Mouse (Mus musculus) hindbrain, embryonic 15.5 days (tissue): Measurements from ENCODE around the gene Baiap3. TPM values are rescaled to one million over a fixed set of nuclear protein-coding genes. Genes with fewer than 3 reads are reported as not detected.

ENCODE experiments used
- ATAC-seq: fragments of 200-750 bp; cut with Nextera tagmentation; 2 replicates; pipeline ENCODE4 v1.8.0; 2017; ENCODE audit warnings: low read depth, moderate number of reproducible peaks, moderate TSS enrichment; ENCODE audit not compliant: low FRiP score
- H3K27ac ChIP-seq: fragments of 300-500 bp; sonication (generic); replicated peaks from 2 replicates; pipeline ENCODE4 v1.5.1; 2015; ENCODE audit warnings: mild to moderate bottlenecking, inconsistent platforms
- H3K27me3 ChIP-seq: fragments of 300-500 bp; sonication (generic); 2 replicates; pipeline ENCODE4 v1.6.1; 2015; ENCODE audit warnings: control low read depth, inconsistent platforms
- H3K36me3 ChIP-seq: fragments of 300-500 bp; sonication (generic); 2 replicates; pipeline ENCODE4 v1.6.1; 2015; ENCODE audit warnings: control low read depth, inconsistent platforms
- H3K4me1 ChIP-seq: fragments of 300-500 bp; sonication (generic); replicated peaks from 2 replicates; pipeline ENCODE4 v1.6.1; 2015; ENCODE audit warnings: control low read depth, inconsistent platforms
- H3K4me2 ChIP-seq: fragments of 300-500 bp; sonication (generic); 2 replicates; pipeline ENCODE4 v1.6.1; 2015; ENCODE audit warnings: moderate library complexity, mild to moderate bottlenecking, inconsistent platforms
- H3K4me3 ChIP-seq: fragments of 300-500 bp; sonication (generic); 2 replicates; pipeline ENCODE4 v1.5.1; 2015; ENCODE audit warnings: mild to moderate bottlenecking, inconsistent platforms
- H3K9ac ChIP-seq: fragments of 300-500 bp; sonication (generic); 2 replicates; pipeline ENCODE4 v1.6.1; 2015; ENCODE audit warnings: inconsistent platforms
- H3K9me3 ChIP-seq: fragments of 300-500 bp; sonication (generic); 2 replicates; pipeline ENCODE4 v1.6.1; 2016; ENCODE audit warnings: control low read depth, inconsistent platforms
- WGBS: fragments of 180-500 bp; shearing (Covaris S2); methylation state at CpG from one replicate; pipeline ENCODE4 v1.1.7; 2015; 5-methylcytosine and 5-hydroxymethylcytosine counted together
- polyA plus RNA-seq: library from polyadenylated mRNA; unstranded; fragments of >200 nt; fragmentation: Nextera tagmentation; extraction: Ambion mirVana; gene quantifications from 2 replicates; pipeline ENCODE4 v1.2.1, GENCODE M21; 2015

Baiap3 gene
- polyA plus RNA-seq, 1 experiment from 2014 or later = 19.6 TPM

GRCm38 (mm10) chr17:25272951-25273705 is 17.0 kb upstream of the Baiap3 start:
- ATAC-seq = peak; percentile 92
- Histone ChIP-seq H3K9ac (peak overlapping the region; percentile 92), H3K27ac (peak overlapping the region; percentile 98), H3K4me1 (peaks cover 35% of the 10 kb centered on the region), H3K9me3 (no peaks in the 10 kb centered on the region), H3K27me3 (no peaks in the 10 kb centered on the region), H3K36me3 (peaks cover 9% of the 10 kb centered on the region), H3K4me2 (peak overlapping the region; percentile 87), H3K4me3 (peak overlapping the region; percentile 92)
- under 1% methylated on average over 79 of the region's 92 CpGs for WGBS

GRCm38 (mm10) chr17:25272326-25272725 is 16.2 kb upstream of the Baiap3 start:
- no peaks in the 10 kb centered on the region for H3K9me3 ChIP-seq
- no peak for ATAC-seq
- under 1% methylated on average over 10 of the region's 10 CpGs for WGBS
- H3K36me3 ChIP-seq = peaks cover 16% of the 10 kb centered on the region
- peak overlapping the region; percentile 87 for H3K4me2 ChIP-seq
- H3K9ac ChIP-seq = peak overlapping the region; percentile 92
- H3K4me3 ChIP-seq = peak overlapping the region; percentile 92
- H3K27me3 ChIP-seq = no peaks in the 10 kb centered on the region
- H3K27ac ChIP-seq = peak overlapping the region; percentile 98
- H3K4me1 ChIP-seq = peaks cover 35% of the 10 kb centered on the region

GRCm38 (mm10) chr17:25270795-25271335 is 14.7 kb upstream of the Baiap3 start:
- Histone ChIP-seq H3K9ac (no peak overlapping the region; the same call in 1 of the 2 replicates), H3K9me3 (no peaks in the 10 kb centered on the region), H3K4me3 (peak overlapping the region; percentile 92; the same call in 1 of the 2 replicates), H3K27ac (no peak overlapping the region), H3K27me3 (no peaks in the 10 kb centered on the region), H3K36me3 (peaks cover 31% of the 10 kb centered on the region), H3K4me1 (peaks cover 35% of the 10 kb centered on the region), H3K4me2 (peak overlapping the region; percentile 87)
- ATAC-seq = no peak
- 95% methylated on average over 2 of the region's 2 CpGs for WGBS

- H3K9me3 ChIP-seq = no peaks in the 10 kb centered on the region
- no peak overlapping the region for H3K4me3 ChIP-seq
- no peak overlapping the region for H3K9ac ChIP-seq
- WGBS = 68% methylated on average over 3 of the region's 3 CpGs
- no peak overlapping the region for H3K4me2 ChIP-seq
- no peaks in the 10 kb centered on the region for H3K4me1 ChIP-seq
- no peaks in the 10 kb centered on the region for H3K27me3 ChIP-seq
- H3K36me3 ChIP-seq = peaks cover 68% of the 10 kb centered on the region
- H3K27ac ChIP-seq = no peak overlapping the region
- no peak for ATAC-seq
Observed at GRCm38 (mm10) chr17:25264453-25264852, 8.3 kb upstream of the Baiap3 start.

- Histone ChIP-seq H3K27me3 (peaks cover 13% of the 10 kb centered on the region), H3K9me3 (no peaks in the 10 kb centered on the region), H3K9ac (no peak overlapping the region), H3K4me1 (peaks cover 40% of the 10 kb centered on the region), H3K27ac (no peak overlapping the region), H3K36me3 (peaks cover 13% of the 10 kb centered on the region), H3K4me2 (no peak overlapping the region), H3K4me3 (no peak overlapping the region)
- WGBS = 53% methylated on average over 6 of the region's 6 CpGs
- no peak for ATAC-seq
Observed at GRCm38 (mm10) chr17:25257804-25258261, 1.7 kb upstream of the Baiap3 start.

- Histone ChIP-seq H3K9ac (no peak overlapping the region), H3K9me3 (no peaks in the 10 kb centered on the region), H3K27me3 (peaks cover 13% of the 10 kb centered on the region), H3K27ac (no peak overlapping the region), H3K4me1 (peaks cover 52% of the 10 kb centered on the region), H3K36me3 (0 out of 2 replicates have a peak, but pooled peaks cover 7% of the 10 kb centered on the region), H3K4me3 (no peak overlapping the region; the same call in 1 of the 2 replicates), H3K4me2 (peak overlapping the region; percentile 62; the same call in 1 of the 2 replicates)
- 77% methylated on average over 2 of the region's 2 CpGs for WGBS
- no peak for ATAC-seq
Observed at GRCm38 (mm10) chr17:25255110-25255509, 1.1 kb downstream of the Baiap3 start.

- Histone ChIP-seq H3K27ac (peak overlapping the region; percentile 82), H3K4me1 (peaks cover 52% of the 10 kb centered on the region), H3K36me3 (no peaks in the 10 kb centered on the region), H3K9me3 (no peaks in the 10 kb centered on the region), H3K27me3 (peaks cover 13% of the 10 kb centered on the region), H3K4me2 (peak overlapping the region; percentile 29), H3K9ac (peak overlapping the region; percentile 7; the same call in 1 of the 2 replicates), H3K4me3 (no peak overlapping the region)
- 6% methylated on average over 10 of the region's 10 CpGs for WGBS
- peak; percentile 9; the same call in 1 of the 2 replicates for ATAC-seq
Observed at GRCm38 (mm10) chr17:25253760-25254159, 2.4 kb downstream of the Baiap3 start.

- 12% methylated on average over 3 of the region's 3 CpGs for WGBS
- Histone ChIP-seq H3K36me3 (no peaks in the 10 kb centered on the region), H3K9me3 (no peaks in the 10 kb centered on the region), H3K4me1 (peaks cover 47% of the 10 kb centered on the region), H3K4me2 (peak overlapping the region; percentile 28; the same call in 1 of the 2 replicates), H3K27me3 (peaks cover 13% of the 10 kb centered on the region), H3K27ac (peak overlapping the region; percentile 82), H3K4me3 (no peak overlapping the region), H3K9ac (no peak overlapping the region)
- ATAC-seq = peak; percentile 43; the same call in 1 of the 2 replicates
Observed at GRCm38 (mm10) chr17:25252643-25253042, 3.5 kb downstream of the Baiap3 start.

- Histone ChIP-seq H3K27ac (no peak overlapping the region), H3K27me3 (peaks cover 4% of the 10 kb centered on the region; the same call in 1 of the 2 replicates), H3K9ac (no peak overlapping the region), H3K4me2 (no peak overlapping the region), H3K4me3 (no peak overlapping the region), H3K9me3 (no peaks in the 10 kb centered on the region), H3K36me3 (no peaks in the 10 kb centered on the region), H3K4me1 (peaks cover 35% of the 10 kb centered on the region)
- ATAC-seq = no peak
- 66% methylated on average over 8 of the region's 8 CpGs for WGBS
Observed at GRCm38 (mm10) chr17:25250181-25250835, 5.9 kb downstream of the Baiap3 start.

- Histone ChIP-seq H3K4me2 (no peak overlapping the region), H3K36me3 (peaks cover 14% of the 10 kb centered on the region), H3K27ac (no peak overlapping the region), H3K9ac (no peak overlapping the region), H3K27me3 (no peaks in the 10 kb centered on the region), H3K9me3 (no peaks in the 10 kb centered on the region), H3K4me1 (peaks cover 16% of the 10 kb centered on the region), H3K4me3 (no peak overlapping the region)
- 85% methylated on average over 18 of the region's 18 CpGs for WGBS
- ATAC-seq = no peak
Observed at GRCm38 (mm10) chr17:25248033-25248750, 8.0 kb downstream of the Baiap3 start.

GRCm38 (mm10) chr17:25244239-25244638 is 11.9 kb downstream of the Baiap3 start:
- 87% methylated on average over 16 of the region's 16 CpGs for WGBS
- Histone ChIP-seq H3K4me1 (peaks cover 16% of the 10 kb centered on the region), H3K27me3 (no peaks in the 10 kb centered on the region), H3K4me3 (no peak overlapping the region), H3K9ac (no peak overlapping the region), H3K4me2 (no peak overlapping the region), H3K27ac (no peak overlapping the region), H3K36me3 (peaks cover 22% of the 10 kb centered on the region), H3K9me3 (no peaks in the 10 kb centered on the region)
- no peak for ATAC-seq
